Mouse (Mus musculus) brown adipose tissue, adult 24 weeks (tissue): Measurements from ENCODE around the gene Ccdc162. TPM values are rescaled to one million over a fixed set of nuclear protein-coding genes. Genes with fewer than 3 reads are reported as not detected.

ENCODE experiments used
- H3K27ac ChIP-seq: fragments of 200-500 bp; replicated peaks from 2 replicates; pipeline ENCODE4 v1.5.1; 2012; ENCODE audit warnings: low read depth, mild to moderate bottlenecking, low read length
- H3K4me1 ChIP-seq: fragments of 200-500 bp; 2 replicates; pipeline ENCODE4 v1.6.1; 2012; ENCODE audit warnings: low read length, mixed read lengths; ENCODE audit not compliant: control insufficient read depth, insufficient read depth, insufficient read length
- H3K4me3 ChIP-seq: fragments of 200-500 bp; 2 replicates; pipeline ENCODE4 v1.5.1; 2012; ENCODE audit warnings: low read depth, mild to moderate bottlenecking, low read length, moderate library complexity; ENCODE audit not compliant: insufficient read depth
- polyA plus RNA-seq: library from polyadenylated mRNA; stranded (reverse); fragments of >200 nt; gene quantifications from 2 replicates; pipeline ENCODE4 v1.2.4, GENCODE M21; 2012; ENCODE audit not compliant: missing spikeins, insufficient read depth, insufficient read length

Gene Ccdc162
- polyA plus RNA-seq, 1 experiment, result 2.0 TPM

DNA sequence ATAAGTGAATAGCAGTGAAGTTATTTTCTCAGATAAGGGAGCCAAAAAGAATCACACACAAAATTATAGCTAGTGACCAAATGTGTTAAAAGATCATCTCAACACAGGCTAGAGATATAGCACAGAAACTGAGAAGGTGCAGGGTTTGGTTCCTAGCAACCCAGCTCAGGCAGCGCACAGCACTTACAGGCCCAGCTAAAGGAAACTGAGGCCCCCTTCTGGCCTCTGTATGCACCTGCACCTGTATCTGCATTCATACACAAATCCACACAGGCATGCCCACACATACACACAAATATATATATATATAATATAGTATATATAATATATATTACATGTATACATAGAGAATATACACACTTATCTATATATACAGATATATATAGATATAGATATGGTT lies 84.4 kb downstream of the Ccdc162 start:
- Histone ChIP-seq H3K4me3 (no peak overlapping the region), H3K4me1 (no peaks in the 10 kb centered on the region), H3K27ac (no peak overlapping the region)

GRCm38 (mm10) chr10:41626996-41627395 lies 89.4 kb downstream of the Ccdc162 start:
- Histone ChIP-seq H3K27ac (no peak overlapping the region), H3K4me1 (no peaks in the 10 kb centered on the region), H3K4me3 (no peak overlapping the region)

- Histone ChIP-seq H3K27ac (no peak overlapping the region), H3K4me3 (no peak overlapping the region), H3K4me1 (no peaks in the 10 kb centered on the region)
These were observed 96.4 kb downstream of the Ccdc162 start for GRCm38 (mm10) chr10:41619988-41620387.

DNA sequence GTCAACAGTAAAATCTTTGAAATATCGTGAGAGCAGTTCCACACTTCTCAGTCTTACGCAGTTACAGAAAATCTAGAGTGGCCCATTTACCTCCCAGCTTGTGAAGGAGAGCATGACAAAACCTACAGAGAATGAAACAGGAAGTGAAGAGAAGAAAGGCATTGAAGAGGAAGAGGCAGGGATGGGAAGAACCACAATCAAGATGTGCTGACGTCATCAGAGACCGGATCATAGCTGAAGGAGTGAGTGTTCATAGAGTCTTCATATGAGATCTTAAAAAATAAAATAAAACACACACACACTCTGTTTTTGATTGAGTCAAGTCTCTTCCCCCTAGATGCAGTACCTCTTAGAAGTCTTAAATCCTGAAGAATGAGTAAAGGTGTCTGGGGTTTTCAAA lies 100.9 kb downstream of the Ccdc162 start:
- Histone ChIP-seq H3K4me3 (no peak overlapping the region), H3K27ac (no peak overlapping the region), H3K4me1 (no peaks in the 10 kb centered on the region)

GRCm38 (mm10) chr10:41611941-41612340 lies 104.5 kb downstream of the Ccdc162 start:
- Histone ChIP-seq H3K4me3 (no peak overlapping the region), H3K27ac (no peak overlapping the region), H3K4me1 (no peaks in the 10 kb centered on the region)

DNA sequence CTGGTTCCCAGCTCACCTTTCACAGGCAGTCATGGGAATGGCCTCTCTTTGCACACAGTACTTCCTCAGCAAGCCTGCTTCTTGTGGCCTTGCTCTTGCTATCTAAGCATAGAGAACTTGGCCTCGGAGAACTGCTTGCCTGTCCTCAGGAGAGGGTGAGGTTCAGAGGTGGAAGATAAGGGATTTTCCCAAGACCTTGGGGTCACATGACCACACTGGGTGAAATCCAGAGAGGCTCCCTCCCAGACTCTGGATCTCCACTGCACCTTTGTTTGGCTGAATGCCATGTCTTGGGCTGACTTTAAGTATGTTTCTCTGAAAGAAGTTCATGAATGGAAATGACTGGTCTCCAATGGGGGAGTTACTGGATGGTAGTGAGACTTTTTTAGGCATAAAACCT lies 107.0 kb downstream of the Ccdc162 start:
- no peak overlapping the region for H3K4me3 ChIP-seq
- H3K4me1 ChIP-seq, result no peaks in the 10 kb centered on the region
- no peak overlapping the region for H3K27ac ChIP-seq

- no peak overlapping the region for H3K27ac ChIP-seq
- H3K4me1 ChIP-seq, result no peaks in the 10 kb centered on the region
- H3K4me3 ChIP-seq, result no peak overlapping the region
These were observed 107.9 kb downstream of the Ccdc162 start for GRCm38 (mm10) chr10:41608485-41608884.

DNA sequence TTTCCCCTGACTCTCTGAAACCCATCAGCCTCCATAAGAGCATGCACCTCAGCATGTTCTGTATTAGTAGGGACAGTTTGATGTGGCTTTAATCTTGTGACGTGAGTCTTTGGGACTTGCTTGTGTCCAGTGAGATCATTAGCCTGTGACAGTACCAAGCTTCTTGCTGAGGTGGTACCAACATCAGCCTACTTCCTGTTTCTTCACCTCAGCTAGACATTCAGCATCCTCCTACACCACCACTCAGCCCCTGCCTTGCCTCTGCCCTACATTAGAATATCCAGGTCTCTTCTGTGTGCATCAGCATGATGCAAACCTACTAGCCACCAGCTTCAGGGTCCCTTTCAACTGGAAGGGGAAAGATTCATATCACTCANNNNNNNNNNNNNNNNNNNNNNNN lies 113.8 kb downstream of the Ccdc162 start:
- Histone ChIP-seq H3K4me3 (no peak overlapping the region), H3K4me1 (no peaks in the 10 kb centered on the region), H3K27ac (no peak overlapping the region)

DNA sequence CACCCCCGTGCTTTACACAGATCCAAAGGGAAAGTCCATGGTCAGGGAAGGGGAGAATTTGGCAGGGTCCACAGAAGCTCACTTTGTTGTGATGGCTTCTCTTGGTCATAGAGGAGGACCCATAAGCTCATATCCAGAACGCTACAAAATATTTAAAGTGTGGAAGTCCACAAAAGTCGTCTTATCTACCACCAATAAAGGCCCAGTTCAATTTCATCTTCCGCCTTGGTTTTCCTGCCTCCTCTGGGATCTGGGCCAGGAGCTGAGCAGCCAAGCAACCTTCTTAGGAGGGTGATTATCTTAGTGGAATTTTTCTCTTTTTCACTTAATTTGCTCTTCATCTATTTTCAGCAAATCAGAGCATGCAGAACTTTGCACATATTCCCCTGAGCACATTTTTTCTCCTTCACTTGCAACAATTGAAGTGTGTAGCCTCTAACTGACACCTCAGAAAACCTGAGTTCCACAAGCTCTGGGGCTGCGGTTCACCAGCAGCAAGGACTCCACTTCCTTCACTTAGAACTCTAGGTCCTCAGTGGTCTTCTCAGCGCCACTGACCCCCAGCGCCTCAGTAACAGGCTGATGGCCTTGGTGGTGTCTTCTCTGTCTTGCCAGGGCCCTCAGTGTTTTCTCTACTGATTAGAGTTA lies 114.4 kb downstream of the Ccdc162 start:
- H3K27ac ChIP-seq, result no peak overlapping the region
- H3K4me3 ChIP-seq, result no peak overlapping the region
- no peaks in the 10 kb centered on the region for H3K4me1 ChIP-seq

DNA sequence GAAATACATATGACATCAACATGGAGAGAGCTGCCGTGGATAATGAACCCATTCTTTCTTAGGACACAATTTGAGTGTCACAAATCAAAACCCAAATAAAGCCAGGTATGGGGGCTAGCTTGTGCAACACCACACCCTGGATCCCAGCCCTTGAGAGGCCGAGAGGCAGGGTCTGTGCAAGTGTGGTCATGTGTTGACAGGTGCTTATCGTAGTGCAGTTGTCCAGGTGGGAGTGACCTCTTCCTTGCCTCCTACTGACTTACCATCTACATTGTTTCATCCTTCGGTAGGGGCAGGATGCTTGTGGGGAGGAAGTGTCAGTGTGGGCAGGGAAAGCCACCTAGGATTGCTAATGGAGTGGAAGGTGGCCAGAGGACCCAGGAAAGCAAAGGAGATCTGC lies 115.1 kb downstream of the Ccdc162 start:
- no peak overlapping the region for H3K27ac ChIP-seq
- no peak overlapping the region for H3K4me3 ChIP-seq
- no peaks in the 10 kb centered on the region for H3K4me1 ChIP-seq

DNA sequence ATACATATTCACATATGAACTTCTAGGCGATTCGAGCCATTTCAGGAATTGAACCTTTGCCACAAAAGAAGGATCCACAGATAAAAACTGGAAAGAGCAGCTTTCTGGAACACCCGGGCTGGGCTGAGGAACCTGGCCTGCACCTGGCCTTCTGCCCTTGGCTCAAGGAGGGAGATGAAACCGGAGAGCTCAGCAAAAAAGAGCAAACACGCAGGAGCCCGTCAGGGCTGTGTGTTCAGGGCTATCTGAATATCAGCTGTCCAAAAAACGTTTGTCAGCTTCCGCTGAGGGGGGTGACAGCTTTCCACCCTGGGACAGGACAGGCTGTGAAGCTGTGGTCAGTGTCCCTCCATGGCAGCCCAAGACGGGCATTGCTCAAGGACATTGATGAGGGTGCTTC lies 117.4 kb downstream of the Ccdc162 start:
- Histone ChIP-seq H3K4me3 (no peak overlapping the region), H3K4me1 (no peaks in the 10 kb centered on the region), H3K27ac (no peak overlapping the region)

- Histone ChIP-seq H3K27ac (no peak overlapping the region), H3K4me3 (no peak overlapping the region), H3K4me1 (no peaks in the 10 kb centered on the region)
These were observed 118.2 kb downstream of the Ccdc162 start for GRCm38 (mm10) chr10:41598221-41598620.

DNA sequence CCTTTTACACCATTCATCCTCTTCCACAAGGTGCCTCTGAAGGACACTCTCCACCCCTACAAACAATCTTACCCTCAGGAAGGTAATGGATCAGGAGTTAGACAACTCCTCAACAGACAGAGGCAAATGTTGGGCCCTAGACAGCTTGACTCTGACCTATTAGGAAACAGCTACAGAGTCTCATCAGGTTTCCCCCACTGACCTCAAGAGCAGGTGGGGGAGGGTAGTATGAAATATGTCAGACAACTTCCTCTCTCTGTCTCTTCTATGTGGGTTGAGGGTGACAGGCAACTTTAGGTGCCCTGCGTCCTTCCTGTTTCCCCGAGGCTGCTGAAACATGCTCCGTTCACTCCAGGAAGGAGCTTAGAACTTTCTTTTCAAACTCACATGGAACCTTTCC lies 120.9 kb downstream of the Ccdc162 start:
- Histone ChIP-seq H3K4me3 (no peak overlapping the region), H3K4me1 (no peaks in the 10 kb centered on the region), H3K27ac (no peak overlapping the region)

DNA sequence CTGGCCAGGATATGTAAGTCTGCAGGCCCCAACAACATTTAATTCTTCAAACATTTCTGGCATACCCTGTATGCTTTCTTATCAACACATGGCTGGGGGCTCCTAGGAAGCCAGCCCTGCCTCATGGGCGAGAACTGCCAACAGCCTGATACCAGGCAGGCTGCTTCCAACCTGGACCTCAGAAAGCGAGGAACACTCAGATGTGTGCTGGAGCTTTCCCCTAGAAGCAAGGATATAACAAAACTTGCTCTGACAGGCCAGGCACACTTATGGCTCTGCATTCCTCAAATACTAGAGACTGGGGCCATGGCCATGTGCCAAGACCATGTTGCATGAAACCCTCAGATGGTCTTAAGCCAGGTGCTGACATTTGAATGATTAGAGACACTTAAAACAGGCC lies 121.5 kb downstream of the Ccdc162 start:
- Histone ChIP-seq H3K27ac (no peak overlapping the region), H3K4me1 (no peaks in the 10 kb centered on the region), H3K4me3 (no peak overlapping the region)

GRCm38 (mm10) chr10:41594433-41594832 lies 122.0 kb downstream of the Ccdc162 start:
- H3K27ac ChIP-seq, result no peak overlapping the region
- no peaks in the 10 kb centered on the region for H3K4me1 ChIP-seq

GRCm38 (mm10) chr10:41588616-41589015 lies 127.8 kb downstream of the Ccdc162 start:
- no peak overlapping the region for H3K4me3 ChIP-seq

More at GRCm38 (mm10) chr10:41594433-41594832, 122.0 kb downstream of the Ccdc162 start:
- no peak overlapping the region for H3K4me3 ChIP-seq

More at GRCm38 (mm10) chr10:41588616-41589015, 127.8 kb downstream of the Ccdc162 start:
- Histone ChIP-seq H3K27ac (no peak overlapping the region), H3K4me1 (no peaks in the 10 kb centered on the region)
